Mouse (Mus musculus) thymus, adult 18-20 months (tissue): ENCODE data around the gene Zfp978.
"Not testable (repeated sequence)": the region's sequence is repeated elsewhere in the genome, so short reads cannot be mapped to it uniquely, and the experiment has no call there.

Experiments used
- DNase-seq, 2 experiments: peaks; one replicate each; pipeline ENCODE4 v3.0.0; 2022; ENCODE audit warnings: mixed read lengths in 2 of 2

Zfp978 gene

DNA sequence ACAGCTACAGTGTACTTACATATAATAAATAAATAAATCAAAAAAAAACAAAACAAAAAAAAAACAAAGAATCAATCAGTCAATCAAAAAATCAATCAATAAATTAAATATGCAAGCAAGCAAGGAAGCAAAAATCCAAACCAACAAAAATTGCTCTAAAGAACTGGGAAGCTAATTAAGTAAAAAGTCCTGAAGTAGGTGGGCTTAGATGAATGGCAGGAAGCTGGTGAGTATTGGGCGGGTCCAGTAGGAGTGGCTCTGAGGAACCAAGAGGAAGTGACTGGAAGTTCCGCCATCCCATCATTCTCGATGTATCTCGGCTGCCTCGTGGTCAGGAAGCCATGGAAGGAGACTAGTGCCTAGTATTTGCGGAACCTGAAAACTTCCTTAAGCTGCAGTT lies at the start of gene Zfp978:
TSS of gene Zfp978 (plus strand) at position 301 of the 400 bp plus-strand sequence.
- DNase-seq, result not testable (repeated sequence)

DNA sequence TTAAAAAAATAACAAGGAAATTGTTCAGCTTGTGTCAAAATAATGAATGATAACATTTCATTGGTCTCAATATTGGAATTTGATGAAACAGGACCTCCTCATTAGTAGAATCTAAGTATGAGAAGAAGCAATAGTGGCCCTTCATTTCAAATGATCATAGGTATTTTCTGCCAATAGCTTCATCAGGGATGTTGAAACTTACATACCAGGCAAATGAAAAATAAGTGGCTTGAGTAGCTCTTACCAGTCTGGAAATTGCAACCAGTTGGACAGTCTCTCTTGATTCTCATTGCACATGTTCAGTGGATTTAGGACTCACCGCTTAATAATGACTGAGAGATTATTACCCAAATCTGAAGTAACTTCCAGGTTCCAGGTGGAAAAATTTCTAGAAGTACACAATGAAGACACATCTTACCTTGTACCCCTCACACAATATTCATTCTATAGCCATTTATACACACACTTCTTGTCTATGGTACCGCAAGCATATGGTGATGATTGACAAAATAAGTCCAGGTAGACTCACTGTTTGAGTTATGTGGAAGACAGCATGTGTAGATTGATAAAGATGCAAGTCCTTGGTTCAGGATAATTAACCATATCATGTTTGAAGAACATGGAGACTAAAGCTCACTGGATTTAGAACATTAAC lies 25.9 kb upstream of the Zfp978 start:
- not testable (repeated sequence) for DNase-seq

DNA sequence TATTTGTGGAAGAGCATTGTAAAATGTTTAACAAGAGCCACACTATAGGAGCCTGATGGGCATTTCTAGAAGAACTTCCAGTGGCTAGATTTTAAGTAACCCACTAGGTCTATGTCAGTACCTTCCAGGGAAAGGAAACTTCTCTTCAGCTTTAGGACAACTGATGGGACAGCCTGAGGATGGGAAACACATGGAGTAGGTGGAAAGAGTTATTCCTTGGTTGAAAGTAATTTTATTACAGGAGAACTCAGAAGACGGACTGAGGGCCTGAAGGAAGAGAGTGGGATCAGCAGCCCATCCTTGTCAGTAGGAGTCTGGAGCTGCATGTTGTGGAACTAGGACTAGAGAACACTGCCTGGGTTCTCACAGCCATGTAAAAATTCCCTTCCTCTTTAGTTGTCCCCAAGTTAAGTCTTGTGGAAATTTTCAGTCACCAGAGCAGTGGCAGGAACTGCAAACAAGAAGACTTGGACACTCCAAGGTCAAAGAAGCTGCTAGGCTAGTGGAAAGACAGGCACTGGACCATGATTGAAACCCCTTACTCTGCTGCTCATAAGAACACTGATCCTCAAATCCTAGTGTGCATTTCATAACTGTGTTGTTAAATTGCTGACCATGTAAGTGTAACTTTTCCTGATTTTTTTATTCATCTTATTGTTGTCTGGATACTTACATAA lies 25.3 kb upstream of the Zfp978 start:
- DNase-seq, result not testable (repeated sequence)

DNA sequence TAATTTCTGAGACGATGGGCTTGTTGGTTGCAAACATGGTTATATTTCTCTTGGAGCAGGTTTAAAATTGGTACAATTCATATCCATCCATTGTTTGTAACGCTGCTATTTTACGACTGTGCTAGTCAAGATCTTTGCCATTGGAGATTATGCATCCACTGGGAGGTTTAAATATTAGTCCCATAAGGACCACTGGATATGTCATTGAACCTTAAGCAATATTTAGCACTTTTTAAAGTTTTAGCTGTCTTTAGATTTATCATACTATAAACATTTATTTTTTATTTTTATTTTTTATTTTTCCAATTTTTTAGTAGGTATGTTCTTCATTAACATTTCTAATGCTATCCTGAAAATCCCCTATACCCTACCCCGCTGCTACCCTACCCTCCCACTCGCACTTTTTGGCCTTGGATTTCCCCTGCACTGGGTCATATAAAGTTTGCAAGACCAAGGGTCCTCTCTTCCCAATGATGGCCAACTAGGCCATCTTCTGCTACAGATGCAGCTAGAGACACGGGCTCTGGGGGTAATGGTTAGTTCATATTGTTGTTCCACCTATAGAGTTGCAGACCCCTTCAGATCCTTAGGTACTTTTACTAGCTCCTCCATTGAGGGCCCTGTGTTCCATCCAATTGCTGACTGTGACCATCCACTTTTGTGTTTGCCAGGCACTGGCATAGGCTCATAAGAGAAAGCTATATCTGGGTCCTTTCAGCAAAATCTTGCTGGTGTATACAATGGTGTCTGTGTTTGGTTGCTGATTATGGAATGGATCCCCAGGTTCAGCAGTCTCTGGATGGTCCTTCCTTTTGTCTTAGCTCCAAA lies 24.5 kb upstream of the Zfp978 start:
- DNase-seq, result not testable (repeated sequence)

DNA sequence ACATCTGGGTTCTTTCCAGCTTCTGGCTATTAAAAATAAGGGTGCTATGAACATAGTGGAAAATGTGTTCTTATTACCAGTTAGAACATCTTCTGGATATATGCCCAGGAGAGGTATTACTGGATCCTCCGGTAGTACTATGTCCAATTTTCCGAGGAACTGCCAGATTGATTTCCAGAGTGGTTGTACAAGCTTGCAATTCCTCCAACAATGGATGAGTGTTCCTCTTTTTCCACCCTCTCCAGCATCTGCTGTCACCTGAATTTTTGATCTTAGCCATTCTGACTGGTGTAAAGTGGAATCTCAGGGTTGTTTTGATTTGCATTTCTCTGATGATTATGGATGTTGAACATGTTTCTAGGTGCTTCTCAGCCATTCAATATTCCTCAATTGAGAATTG lies 23.6 kb upstream of the Zfp978 start:
- not testable (repeated sequence) for DNase-seq

DNA sequence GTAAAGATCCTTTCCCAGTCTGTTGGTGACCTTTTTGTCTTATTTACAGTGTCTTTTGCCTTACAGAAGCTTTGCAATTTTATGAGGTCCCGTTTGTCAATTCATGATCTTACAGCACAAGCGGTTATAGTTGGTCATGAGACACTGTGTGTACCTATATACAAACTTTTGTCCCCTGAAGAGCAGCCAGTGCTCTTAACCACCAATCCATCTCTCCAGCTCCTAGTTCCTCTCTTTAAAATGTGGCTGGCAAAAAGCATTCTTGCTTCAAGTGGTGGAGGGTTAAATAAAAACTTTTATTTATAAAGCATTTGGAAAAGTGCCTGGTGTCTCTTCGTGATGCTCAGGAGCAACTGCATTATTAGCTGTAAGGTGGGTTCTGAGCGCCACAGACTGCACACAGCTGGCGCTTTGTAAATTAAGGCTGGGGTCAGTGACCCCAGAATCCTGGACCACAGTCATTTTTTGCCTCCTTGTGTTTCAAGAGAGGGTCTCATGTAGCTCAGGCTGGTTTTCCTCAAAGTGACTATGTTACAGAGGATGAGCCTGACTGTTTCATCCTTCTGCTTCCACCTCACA lies 23.0 kb upstream of the Zfp978 start:
- DNase-seq, result no peak

DNA sequence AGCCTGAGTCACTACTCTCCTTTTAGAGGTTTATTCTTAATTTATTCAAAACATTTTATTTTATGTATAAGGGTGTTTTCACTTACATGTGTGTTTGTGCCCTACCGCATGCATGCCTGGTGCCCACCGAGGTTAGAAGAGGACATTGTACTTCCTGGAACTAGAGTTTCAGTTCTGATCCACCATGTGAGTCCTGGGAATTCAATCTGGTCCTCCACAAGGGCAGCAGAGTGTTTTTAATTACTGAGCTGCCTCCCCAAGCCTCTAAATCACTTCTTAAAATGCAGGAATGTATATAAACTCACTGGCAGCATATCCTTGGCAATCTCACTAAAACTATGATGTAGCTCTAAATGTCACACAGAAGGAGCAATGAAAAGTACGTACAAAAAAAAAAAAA lies 22.4 kb upstream of the Zfp978 start:
- DNase-seq, result not testable (repeated sequence)

DNA sequence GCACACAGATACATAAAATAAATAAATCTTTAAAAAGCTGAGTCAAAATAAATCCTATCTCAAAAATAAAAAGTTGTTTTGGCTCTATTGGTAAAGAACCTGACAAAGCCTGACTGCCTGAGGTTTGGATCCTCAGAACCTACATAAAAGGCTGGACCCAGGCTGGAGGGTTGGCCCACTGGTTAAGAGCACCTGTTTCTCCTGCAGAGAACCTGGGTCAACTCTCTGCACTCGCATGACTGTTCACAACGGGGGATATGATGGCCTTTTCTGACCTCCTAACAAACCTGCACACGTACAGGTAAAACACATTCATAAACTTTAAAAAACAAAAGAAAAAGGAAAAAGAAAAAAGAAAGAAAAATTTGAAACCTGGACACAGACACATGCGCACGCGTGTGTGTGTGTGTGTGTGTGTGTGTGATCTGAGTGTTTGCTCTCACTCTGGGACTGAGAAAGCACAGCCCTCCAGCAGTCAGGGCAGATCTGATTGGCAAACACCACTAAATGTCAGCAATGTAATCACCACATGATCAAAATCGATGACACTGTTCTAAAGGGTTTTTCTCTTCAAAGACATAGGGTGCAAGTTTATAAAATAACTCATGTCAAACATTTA lies 21.4 kb upstream of the Zfp978 start:
- not testable (repeated sequence) for DNase-seq

DNA sequence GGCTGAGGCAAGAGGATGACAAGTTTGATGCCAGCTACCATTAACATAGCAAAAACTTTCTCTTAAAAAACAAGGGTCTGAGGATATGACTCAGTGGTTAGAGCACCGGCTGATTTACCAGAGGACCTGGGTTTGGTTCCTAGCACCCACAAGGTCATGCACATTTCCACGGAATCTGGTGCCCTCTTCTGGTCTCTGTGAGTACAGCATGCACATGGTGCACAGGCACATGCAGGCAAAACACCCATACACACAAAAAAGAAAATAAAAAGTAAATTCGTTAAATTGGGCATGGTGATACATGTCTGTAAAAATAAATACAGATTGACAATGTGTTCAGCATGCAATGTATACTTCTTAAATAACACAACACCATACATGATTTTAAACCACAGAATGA lies 20.9 kb upstream of the Zfp978 start:
- not testable (repeated sequence) for DNase-seq

DNA sequence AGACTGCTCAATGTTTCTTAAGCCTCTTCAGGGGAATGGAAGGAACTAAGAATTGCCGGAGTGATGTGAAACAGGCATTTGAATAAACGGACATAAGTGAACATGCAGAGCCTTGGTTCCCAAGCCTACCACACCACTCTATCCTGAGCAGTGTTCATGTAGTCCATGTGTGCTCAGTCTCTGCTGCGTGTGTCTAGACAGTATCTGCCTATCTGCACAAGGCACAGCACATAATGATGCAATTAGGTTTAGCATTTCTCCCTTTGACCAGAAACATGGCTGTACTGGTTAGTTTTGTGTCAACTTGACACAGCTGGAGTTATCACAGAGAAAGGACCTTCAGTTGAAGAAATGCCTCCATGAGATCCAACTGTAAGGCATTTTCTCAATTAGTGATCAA lies 20.2 kb upstream of the Zfp978 start:
- not testable (repeated sequence) for DNase-seq

DNA sequence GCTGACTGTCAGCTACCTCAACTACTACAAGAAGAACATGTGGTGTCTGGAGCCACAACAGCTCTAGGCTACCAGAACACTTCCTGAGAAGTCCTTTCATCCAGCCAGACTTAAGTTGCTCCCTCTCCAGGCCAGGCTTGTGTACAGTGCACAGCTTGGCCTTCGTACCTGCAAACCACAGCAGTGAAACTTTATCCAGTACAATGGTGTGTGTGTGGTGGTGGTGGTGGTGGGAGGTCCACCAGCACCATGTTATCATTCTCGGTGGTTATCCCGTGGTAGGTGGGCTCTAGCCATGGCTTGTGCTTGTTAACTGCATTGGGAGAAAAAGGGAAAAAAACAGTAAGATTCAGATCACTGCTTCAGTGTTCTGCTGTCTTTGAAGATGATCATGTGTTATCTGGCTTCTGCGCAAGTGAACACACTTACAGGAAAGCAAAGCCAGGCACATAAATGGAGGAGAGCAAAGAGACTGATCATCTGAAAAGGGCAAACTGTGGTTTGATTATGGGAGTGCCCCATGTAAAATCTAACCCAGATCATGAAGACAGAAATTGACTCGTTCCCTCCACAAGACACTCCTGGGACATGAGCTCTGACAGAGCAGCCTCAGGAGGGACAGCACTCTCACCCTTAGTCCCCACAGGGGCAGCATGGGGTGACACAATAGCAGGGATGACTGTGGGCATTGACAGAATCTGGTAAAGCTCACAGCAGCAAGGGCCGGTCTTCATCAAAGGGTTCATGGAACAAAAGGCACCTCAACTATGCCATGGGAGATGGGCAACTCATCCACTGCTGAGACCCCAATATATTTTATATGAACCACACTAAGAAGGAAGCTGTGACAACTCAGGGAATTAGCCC lies 17.8 kb upstream of the Zfp978 start:
- not testable (repeated sequence) for DNase-seq

DNA sequence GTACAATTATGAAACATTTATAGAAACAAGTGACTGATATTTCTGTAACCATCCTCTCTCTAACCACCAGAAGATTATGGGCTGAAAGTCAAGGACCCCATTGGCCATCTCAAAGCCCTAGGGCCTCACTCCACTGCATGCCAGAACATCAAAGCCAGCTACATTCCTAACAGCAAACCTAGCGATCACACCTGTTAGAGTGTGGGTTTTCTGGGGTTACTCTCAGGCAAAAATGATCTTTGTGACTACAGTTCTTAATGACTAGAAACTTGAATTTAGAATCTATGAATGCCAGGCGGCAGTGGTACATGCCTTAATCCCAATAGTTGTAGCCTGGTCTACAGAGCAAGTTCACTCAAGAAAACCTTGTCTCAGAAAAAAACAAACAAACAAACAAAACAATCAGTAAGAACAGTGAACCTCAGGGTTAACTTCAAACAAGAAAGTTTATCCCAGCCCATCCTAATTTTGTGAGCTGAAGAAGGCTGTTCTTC lies 16.0 kb upstream of the Zfp978 start:
- not testable (repeated sequence) for DNase-seq

DNA sequence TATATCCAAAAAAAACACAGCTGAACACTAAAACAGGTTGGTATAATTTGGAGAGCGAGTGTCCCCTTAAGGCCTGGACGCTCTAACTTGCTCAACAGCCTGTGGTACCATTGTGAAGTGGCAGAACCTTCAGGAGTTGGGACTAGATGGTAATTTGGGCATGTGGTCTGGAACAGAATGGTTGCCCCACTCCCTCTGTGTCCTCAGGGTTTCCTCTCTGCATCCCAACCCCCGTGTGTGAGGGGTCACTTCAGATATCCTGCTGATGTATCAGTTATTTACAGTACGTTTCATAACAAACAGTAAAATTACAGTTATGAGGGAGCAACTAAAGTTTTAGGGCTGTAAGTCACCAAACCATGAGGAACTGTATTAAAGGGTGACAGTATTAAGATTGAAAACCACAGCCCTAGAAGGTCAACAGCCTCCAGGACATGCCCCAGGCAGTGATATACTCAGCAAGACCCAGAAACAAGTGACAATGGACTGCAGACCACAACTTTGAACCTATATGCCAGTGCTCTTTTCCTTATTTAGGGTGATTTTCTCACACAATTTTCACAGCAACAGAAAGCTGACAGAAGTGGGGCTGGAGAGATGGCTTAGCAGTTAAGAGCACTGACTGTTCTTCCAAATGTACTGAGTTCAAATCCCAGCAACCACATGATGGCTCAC lies 14.6 kb upstream of the Zfp978 start:
- not testable (repeated sequence) for DNase-seq

DNA sequence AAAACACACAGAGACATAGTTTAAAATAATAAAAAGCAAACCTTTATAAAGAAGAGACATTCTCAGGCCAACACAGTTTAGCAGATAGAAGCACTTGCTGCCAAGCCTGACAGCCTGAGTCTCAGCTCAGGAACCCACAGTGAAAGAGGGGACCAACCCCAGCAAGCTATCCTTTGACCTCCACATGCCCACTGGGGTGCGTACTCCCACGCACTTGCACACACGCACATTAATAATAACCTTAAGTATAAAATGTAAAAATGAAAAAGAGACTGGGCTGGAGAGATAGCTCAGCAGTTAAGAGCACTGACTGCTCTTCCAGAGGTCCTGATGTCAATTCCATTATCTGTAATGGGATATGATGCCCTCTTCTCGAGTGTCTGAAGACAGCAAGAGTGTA lies 13.8 kb upstream of the Zfp978 start:
- DNase-seq, result not testable (repeated sequence)

DNA sequence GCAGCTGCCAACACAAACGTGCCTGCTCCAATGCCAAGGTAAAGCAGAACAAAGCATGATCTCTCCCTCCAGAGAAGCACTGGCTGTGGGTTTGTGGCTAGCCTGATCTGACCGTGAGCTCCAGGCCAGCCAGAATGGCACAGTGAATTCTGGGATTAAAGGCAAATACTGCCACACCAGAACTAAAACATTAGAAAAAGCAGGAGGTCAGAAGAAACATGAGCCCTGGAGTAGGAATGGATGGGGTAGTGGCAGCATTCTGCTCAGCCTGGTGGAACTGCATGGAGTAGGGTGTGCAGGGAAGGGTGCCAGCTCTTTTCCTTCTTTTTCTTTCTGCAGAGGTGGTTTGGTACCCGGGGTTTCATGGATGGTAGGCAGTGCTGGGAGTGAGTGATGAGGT lies 13.2 kb upstream of the Zfp978 start:
- not testable (repeated sequence) for DNase-seq

DNA sequence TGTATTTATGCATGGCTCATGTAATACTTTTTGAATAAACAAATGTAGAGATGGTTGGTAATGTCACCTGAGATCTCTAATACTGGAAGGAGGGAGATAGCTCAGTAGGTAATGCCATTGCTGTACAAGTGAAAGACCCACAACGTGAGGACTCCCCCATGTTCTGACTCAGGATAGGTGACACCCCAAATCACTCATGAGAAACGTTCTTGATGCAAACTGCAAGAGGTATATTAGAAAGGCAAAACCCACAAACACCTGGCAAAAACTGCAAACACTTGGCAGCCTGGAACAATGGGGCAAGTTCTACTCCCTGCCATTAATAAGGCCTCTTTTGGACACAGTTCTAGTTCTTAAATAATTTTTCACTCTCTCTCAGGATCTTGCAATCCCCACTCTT lies 12.7 kb upstream of the Zfp978 start:
- not testable (repeated sequence) for DNase-seq

DNA sequence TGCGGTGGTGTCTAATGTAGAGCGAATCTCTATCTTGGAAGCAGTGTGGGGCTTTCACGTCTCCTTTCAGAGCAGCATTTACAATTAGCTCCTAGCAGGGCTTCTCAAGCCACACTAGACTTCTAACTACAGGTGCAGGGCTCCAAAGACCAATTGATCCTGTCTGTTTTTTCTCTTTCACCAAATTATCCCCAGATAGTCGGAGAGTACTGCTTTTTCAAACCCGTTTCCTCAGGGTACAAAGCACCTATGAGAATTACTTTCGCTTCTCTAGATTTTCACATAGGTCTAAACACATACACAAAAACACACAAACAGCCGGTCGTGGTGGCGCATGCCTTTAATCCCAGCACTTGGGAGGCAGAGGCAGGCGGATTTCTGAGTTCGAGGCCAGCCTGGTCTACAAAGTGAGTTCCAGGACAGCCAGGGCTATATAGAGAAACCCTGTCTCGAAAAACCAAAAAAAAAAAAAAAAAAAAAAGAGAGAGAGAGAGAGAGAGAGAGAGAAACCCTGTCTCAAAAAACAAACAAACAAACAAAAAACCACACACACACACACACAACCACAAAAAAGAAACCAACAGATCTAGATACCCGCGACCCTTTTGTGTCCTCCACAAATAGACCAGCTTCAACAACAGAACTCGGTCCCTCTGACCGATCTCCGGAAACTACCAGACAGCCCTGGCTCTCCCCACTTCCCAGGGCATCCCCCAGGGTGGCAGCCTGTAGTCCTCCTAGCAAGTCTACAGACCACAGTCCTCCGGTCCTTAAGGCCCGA lies 12.0 kb upstream of the Zfp978 start:
- not testable (repeated sequence) for DNase-seq

DNA sequence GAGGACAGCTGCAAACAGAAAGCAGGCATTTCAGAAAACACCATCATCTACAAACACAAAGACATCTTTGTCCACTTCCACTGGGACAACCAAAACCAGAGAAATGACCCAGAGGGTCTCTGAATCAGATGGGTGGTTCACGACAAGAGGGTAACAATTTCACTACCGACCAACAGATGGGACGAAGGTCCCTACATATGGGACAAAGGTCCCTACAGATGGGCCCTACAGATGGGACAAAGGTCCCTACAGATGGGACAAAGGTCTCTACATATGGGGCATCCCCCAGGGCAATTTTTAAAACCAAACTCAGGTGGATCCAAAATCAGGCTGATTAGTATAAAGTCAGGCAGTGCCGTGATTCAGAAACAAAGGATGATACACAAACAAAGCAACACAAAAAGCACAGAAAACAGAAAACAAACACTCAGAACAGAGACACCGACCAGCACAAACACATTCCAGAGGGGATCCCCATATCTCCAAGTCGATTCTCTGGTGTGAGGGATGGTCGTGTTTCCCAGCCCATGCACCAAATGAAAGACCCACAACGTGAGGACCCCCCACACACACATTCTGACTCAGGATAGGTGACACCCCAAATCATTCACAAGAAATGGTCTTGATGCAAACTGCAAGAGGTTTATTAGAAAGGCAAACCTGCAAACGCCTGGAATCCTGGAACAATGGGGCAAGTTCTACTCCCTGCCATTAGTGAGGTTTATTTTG lies 11.3 kb upstream of the Zfp978 start:
- not testable (repeated sequence) for DNase-seq

DNA sequence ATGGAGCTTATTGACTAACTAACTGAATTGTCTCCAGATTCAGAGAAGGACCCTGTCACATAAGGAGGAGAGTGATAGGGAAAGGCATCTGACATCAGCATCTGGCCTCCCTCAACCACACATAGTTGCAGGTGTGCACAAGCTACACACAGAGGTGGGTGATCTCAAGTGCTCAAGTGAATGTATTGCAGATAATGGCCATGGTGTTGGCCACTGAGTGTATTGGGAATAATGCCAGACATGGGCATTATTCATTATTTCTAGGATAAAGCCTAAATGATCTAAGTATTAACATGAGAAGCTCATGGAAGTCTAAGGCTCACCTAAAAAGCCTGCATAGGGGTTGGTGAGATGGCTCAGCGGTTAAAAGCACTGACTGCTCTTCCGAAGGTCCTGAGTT lies 10.6 kb upstream of the Zfp978 start:
- not testable (repeated sequence) for DNase-seq
